Mouse (Mus musculus) urinary bladder, postnatal 10 days (tissue): ENCODE measurements around the gene Casp3.
A peak's percentile ranks its signal among the peaks of the same experiment; 100 is the strongest.
"Not testable (repeated sequence)": the region's sequence is repeated elsewhere in the genome, so short reads cannot be mapped to it uniquely, and the experiment has no call there.

ENCODE experiments used
- DNase-seq: peaks from one replicate; pipeline ENCODE4 v3.0.0; 2022; ENCODE audit warnings: low spot score

Casp3 gene

DNA sequence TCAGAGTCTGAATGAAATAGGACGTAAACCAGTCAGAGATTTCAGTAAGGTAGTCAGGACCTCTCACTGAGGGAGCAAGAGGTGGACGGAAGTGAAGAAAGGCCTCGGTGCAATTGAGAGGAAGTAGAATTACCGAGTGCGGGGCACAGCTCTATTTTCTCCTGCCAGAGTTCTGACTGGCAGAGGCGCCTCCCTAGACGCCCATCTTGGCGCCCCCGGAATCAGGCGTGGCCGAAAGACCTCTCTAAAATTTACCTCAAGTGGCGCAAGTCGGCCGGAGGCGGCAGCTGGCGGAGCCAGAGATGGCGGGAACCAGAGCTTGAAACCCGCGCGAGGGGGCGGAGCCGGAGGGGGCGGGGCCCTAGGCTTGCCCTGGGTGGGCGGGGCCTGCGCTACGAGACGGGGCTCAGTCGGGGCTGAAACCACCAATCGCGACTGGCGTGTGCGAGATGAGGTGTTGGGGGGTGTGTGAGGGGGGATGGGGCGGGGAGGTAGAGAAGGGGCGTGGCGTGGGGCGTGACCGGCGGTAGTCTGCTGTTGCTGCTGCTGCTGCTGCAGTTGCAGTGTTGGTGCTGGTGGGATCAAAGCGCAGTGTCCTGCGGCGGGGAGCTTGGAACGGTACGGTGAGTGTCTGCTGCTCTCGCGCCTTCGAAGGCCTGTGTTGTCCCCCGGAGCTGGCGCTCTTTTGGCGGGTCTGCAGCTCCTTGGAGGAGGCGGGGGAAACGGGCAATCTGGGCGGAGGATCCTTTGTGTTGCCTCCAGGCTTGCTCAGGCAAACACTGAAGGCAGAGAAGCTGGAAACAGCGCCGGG lies at the start of gene Casp3, which contains the start of gene Primpol:
Gene Casp3 (plus strand): TSS at position 413 of the 811 bp plus-strand sequence.
Gene Primpol (minus strand): TSS at position 334 of the 811 bp plus-strand sequence.
- DNase-seq, result peak; percentile 81

DNA sequence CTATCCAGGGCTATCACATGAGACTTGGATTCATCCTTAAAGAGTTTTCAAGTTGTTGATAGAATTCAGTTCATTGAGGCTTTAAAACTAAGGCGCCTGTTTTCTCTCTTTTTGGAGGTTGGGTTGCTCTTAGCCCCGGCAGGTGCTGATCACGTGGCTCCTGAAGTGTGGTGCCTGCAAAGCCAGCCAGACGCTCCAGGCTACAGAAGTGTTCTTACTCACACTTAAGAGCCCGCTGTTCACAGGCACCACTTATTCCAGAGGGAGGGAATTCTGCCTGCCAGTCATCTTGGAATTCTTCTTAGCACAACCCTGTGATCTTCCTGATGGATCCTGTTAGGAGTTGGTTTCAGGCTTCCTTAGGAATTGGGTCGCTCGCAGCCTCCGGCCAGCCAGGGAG lies 49.1 kb upstream of the Casp3 start:
- DNase-seq, result no peak

DNA sequence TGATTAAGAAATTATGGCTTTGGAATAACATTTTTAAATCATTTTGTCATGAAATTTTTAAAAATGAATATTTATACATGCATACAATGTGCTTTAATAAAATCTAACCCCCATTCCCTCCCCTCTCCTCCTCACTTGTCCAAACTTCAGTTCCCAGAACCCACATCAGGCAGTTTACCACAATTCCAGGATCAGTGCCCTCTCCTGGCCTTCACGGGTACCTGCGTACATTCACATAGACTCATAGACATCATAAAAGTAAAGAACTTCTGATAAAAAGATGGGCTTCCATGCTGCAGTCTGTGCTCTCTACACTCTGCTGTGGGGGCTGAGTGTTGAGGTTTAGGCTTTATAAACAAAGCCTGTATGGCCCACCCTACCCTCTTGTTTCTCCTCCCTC lies 48.1 kb upstream of the Casp3 start:
- DNase-seq, result no peak

DNA sequence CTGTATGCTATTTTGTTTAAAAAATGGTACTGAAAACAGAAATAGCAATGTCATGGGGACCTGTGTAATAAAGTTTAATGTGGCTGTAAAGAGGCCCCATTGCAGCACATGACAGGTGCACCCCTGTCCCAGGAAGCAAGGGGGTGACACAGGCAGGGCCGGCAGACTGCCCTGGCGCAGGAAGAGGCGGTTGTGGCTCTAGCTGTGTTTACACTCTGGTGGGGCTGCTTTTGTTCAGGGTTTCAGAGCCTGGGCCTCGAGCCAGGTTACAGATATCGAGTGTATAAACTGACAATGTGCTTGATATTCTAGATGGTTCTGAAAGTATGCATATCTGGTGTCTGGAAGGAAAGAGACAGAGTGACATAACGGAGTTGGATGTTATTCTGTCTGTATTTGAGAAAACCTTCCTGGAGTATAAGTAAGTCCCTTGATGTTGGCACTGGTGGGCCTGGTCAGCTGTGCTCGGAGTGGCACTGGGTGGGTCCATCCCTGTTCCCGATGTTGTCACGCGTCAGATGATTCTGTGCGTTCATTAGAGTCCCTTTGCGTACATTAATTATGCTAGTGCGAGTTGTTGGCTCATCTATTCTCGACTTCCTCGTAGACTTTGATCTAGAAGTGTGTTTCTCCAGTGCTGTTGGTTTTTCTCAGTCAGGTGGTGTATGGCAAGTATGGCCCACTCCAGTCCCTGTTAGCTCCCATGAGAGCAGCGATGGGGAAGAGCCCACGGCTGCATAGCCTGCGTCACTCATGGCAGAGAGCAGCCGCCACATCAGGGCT lies 47.2 kb upstream of the Casp3 start:
- DNase-seq, result no peak

DNA sequence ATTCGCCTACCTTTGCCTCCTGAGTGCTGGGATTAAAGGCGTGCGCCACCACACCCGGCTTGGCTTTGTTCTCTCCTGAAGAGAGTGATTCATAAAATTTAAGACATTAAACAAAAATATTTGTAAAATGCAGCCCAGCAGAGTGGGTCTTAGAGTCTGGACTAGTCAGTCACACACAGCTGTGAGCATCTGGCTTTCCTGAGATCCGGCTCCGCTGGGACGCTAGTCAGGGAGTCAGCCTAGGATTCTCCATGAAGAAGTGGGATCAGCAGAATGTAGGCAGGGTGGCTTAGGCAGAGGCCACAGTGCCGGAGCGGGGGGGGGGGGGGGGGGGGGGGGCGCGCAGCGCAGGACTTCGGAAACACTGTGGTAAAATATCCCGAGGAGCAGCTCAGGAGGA lies 46.4 kb upstream of the Casp3 start:
- no peak for DNase-seq

DNA sequence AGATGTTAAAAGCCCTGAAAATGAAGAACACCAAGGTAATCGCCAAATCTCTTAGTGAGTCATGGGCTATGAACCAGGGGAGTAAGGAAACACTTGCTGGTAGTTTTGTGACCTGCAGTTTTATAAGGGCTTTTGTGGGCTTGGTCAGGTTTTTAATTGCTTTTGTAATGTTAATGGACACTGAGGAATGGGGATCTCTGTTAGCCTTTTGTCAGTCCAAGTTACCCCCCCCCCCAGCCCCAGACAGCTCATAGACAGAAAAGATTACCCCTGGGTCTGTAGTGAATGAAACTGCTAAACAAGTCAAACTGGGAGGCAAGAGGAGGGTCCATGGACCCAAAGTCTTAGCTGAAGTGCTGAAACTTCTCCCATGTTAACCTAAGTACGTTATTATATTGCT lies 43.6 kb upstream of the Casp3 start:
- no peak for DNase-seq

DNA sequence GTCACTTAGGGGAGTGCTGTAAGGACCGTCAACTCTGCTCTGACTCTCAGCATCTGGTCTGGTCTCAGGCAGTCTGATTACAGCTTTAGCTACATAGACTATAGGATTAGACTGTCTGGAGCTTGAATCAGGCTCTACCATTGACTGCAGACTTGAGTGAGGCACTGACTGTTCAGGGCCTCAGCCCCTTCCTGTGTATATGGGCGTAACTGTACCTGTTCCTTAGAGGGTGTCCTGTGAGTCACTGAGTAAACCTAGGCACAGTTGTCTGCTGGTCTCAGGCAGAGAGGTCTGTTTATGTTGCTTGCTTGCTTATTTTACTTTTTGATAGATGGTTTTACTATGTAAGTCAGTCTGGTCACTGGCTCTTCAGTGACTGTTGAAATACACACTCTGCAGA lies 43.1 kb upstream of the Casp3 start:
- DNase-seq, result no peak

DNA sequence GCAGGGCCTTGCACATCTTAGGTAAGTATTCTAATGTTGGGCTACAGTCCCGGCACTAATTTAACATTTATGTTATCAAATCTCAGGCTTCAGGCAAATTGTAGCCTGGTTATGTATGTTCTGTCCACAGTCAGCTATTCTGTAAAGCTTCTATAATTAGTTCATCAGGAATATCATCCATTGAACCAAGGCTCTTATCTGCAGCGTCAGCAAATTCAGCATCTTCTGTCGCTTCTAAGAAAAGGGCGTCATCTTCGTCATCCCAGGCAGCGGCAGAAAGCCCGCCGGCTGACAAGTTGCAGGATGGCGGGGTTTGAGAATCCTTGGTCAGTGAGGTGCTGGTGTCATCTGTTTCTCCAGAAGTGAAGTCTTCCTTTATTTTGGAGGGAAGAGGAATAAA lies 38.3 kb upstream of the Casp3 start:
- no peak for DNase-seq

DNA sequence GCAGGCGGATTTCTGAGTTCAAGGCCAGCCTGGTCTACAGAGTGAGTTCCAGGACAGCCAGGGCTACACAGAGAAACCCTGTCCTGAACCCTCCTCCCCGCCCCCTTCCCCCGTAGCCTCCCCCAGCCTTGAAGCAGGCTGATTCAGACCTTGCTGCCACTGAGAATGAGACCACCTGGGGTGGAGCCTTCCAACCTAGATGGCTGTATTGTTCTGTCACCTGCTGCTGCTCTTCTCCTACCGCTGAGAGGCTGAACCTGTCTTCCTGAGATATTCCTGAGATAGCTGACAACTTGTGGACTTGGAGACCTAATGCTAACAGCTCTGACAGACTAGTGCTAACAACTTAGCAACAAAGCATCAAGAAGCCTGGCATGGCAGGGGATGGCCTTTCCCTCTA lies 32.8 kb upstream of the Casp3 start:
- not testable (repeated sequence) for DNase-seq

DNA sequence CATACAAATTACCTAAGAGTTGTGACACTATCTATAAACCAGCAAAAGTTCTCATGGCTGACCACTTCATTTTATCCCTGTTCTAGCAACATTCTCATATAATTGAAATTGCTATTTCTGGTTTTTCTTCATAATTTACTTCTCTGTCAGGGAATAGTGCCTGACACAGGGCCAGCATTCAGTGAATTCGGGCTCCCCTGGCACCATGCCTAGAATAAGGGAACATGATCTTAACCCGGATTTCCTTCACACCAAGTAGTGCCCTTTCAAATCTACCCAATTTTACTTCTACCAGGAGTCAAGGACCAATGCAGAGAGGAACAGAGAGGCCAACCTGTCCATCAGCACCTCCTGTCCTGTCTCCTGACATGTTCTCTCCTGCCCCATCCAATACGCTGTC lies 31.5 kb upstream of the Casp3 start:
- DNase-seq, result no peak

DNA sequence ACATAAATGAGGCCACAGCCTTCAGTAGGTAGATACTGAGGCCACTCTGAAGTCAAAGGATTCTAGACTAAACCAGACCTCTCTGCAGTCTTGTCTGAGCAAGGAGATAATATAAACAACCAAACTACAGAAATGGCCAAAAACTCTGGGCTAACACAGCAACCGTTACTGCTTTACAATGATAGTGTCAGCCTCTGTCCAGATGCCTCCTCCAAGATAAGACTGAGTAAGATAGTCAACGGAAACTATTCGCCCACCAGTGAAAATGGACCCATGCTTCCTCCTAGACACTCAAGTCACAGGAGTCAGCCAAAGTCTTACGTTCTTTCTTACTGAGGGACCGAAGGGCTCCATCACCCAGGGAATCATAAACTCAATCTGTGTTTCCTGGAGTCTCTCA lies 29.2 kb upstream of the Casp3 start:
- no peak for DNase-seq

DNA sequence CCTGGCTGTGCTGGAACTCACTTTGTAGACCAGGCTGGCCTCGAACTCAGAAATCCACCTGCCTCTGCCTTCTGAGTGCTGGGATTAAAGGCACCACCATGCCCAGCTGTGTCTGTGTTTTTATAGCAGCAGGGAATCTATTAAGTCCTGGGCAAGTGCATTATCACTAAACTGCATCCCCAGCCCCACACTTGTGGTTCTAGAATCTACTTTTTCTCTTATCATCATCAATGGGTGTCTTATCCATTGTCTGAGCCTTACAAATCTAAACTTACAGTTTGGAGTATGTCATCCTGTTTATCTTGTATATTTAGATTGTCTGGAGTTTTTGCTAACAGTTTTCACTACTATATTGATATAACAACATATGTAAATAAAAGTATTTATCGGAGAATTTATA lies 28.4 kb upstream of the Casp3 start:
- DNase-seq, result no peak

DNA sequence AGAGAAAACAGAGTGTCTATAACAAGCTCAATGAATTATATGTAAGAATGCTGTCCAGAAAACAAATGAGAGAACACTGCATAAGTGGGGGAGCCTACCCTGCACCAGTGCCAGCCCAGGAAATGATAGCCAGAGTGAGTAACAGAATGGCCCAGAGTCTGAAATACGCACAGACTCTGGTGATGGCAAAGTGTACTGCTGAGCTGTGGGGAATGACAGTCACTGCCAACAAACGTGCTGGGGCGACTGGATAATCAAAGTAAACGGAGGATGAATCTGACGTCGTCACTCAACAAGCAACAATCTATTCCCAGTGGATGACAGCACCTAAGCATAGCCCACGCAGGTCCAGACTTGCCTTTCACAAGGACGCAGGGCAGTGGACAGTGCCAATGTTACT lies 24.0 kb upstream of the Casp3 start:
- no peak for DNase-seq

DNA sequence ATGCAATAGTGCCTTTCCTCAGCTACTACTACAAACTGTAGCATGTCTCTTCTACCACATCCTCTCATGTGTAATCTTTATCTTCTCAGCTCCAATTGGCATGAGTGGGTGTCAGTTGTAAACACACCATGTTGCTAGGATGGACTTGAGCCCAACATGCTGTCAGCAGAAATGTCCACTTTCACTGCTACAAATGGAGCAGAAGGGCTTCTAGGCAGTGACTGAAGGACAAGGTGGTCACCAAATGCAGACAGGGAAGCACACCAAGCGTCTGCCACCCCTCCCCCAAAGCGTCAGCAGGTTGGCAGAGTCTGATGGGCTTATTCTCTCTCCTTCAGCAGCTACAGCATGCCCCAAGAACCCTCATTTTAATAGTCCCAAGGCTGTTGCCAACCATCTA lies 23.3 kb upstream of the Casp3 start:
- DNase-seq, result no peak

DNA sequence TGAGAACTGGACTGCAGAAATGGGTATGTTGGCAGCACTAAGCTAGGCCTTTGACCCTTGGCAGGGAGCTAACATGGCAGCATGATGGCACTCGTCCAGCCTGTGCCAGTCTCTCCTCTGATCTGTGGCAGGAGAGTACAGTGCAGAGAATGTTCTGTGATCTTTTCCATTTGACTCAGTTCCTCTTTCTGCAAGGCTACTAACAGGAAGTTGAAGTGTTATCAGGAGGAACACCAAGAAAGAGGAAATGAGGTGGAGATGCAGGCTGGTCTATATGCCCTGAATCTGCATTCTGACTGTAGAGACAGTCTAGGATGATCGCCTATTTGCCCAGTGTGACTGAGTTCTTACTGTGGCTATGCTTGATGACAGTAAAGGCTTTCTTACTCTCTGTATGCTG lies 21.5 kb upstream of the Casp3 start:
- DNase-seq, result no peak

DNA sequence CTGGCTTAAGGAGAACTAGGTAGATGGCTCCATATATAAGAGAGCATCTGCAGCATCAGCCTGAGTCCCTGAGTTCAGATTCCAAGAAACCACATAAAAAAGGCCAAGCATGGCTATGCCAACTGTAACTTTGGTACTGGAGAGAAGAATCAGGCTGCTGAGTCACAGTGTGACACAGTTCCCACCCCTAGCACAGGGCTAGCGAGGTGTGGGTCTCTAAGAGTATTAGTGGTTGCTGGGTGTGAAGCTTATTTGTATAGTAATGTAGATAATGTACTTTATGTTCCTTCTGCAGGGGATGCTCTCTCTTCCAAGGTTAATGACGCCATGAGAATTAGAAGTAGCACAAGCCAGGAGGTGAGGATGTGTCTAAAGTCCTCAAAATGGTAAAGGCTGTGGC lies 20.6 kb upstream of the Casp3 start:
- DNase-seq, result no peak

DNA sequence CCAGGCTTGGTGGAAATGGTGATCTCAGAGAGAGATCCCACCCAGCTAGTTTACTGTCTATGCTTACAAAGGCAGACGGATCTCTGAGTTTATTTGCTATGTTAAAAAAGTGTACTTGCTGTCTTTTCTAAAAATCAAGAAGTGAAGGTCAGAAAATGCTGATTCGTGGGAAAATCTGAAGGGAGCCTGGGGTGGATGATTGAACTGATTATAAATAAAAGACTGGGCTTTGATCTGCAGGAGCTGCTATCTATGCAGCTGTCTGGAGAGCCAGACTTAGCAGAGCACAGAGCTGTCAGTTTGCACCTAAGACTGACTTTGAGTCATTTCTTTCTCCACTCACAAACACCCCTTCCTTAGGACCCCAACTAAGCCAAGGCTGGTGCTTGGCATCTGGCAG lies 19.7 kb upstream of the Casp3 start:
- DNase-seq, result no peak

DNA sequence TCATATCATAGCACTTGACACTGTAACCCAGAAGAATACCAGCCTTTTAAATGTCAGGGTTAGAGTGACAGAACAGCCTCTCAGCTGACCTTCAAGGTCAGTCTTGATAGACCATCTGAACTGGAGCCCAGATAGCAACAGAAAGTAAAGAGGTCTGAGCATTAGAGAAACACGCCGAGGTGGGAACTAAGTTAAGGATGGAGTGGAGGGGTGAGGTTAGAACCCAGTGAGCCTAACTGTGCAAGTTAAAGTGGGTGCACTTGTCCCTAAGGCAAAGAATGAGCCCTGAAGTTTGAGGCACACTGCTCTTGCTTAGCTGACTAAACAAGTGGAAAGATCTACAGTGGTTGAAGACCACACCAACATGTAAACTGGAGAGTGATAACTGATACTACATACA lies 19.0 kb upstream of the Casp3 start:
- no peak for DNase-seq

DNA sequence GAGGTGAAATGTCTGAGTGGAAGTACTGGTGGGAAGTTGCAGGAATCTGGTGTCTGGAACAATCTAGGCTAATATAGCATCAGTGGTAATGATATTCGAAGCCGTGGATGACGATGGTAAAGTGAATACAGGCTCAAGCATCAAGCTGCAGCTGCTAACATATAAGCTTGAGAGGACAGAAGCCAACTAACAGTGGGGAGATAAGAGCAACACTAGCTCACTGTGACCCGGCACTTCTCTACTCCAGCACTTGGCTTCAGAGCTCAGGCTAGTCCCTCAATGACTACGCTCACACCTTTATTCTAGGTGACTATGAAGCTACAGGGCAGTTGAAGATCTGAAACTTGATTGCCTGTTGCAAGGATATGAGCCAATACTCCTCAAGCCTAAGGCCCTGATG lies 18.3 kb upstream of the Casp3 start:
- no peak for DNase-seq

DNA sequence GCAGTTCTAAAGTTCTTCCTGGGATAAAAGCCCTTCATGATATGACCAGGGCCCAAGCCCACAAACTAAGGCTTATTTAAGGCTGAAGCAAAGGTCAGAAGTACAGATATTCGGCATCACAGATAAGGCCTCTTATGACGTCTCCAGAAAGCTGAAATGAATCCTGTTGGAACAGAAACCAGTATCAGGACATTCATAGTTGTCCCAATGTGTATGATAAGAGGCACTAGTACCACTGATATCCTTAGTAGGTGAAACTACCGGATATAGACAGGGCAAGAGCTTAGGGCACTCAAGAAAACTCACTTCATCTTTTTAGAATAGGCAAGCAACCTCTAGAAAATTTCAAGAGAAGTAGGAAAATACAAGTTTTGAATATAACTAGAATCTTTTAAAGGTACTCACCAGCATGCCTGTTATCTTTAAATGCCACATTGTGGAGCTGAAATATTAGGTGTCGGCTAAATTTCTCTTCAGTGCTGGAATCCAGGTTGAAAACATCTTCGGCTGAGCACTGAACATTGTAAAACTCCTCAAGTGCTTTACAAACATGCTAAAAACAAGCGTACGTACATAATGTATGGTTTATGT lies 17.7 kb upstream of the Casp3 start:
- DNase-seq, result no peak

DNA sequence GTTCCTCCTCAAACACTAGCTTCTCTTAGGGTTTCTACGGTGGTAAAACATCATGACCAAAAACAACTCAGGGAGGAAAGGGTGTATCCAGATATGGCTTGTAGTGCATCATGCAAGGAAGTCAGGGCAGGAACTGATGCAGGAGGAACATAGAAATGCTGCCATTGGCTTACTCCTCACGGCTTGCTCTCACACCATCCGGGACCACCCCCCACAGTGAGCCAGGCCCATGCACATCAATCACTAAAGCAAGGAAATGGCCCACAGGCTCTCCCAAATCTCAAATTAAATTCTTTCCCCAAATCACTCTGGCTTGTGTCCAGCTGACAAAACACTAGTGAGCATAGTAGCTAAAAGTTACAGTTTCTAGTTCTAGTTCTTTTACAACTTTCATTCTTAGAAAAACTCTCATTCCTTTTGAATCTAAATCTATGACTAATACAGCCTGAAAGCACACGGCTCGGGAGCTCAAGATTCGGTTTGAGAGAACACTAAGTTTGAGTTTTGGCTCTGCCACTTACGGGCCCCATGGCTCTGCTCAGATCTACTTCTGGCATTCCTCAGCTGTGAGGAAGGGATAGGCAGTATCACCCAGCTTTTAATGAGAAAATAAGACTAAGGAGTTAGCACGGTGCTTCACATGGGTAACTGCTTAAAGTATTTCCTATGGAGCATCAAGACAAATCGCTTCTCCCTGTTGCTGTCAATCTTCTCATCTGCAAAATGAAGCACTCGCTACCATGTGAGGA lies 16.0 kb upstream of the Casp3 start:
- no peak for DNase-seq

DNA sequence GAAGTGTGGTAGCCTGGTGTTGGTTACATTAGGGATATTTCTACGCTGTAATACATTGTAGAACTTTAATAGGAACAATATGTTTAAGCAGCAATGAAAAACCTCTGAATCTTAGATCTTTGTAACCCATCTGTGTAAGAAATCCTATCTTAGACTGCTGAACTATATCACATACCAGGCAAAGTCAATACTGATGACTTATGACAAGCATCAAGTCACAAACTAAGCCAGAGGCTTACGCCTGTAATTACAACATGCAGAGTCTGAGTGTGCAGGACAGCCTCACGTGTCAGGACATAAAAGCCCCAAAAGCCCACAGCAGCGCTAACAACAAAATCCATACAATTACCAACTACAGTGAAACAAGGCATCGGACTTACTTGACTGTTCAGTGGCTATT lies 13.5 kb upstream of the Casp3 start:
- DNase-seq, result no peak
